Mouse (Mus musculus): ENCODE results near the gene Cnih3.

DNA sequence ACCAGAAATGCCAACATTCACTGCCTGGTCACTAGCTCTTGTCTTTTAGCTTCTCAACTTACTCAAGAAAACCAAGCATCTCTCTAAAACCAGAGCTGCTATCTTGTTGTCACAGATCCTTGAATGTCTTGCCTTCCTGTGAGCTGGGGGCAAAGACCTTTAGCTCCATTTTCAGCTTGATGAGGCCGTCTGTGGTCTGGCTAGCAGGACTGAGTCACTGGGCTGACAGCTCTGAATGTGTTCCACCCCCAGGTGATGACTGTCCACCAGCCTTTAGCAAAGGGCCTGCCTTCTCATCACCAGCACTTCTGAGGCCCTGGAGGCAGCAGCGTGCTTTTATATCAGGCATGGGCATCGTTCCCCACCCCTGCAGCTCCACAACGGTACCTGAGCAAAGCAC is 18.8 kb downstream of the Cnih3 start:
- TF ChIP-seq CTCF (IDR thresholded peaks at IDR 0.05; ENCODE audit: extremely low read depth, insufficient read depth, insufficient read length, insufficient replicate concordance): no peak
- no peak for TF ChIP-seq POLR2A (IDR thresholded peaks at IDR 0.05; ENCODE audit: low read depth, low read length)
